ENCODE assay signal across 11 mouse cellular contexts in genomic region chr11:115334531-115334930, GRCm38 (mm10). TPM values are rescaled to one million over a fixed set of nuclear protein-coding genes. Genes with fewer than 3 reads are reported as not detected.
A peak's percentile ranks its signal among the peaks of the same experiment; 100 is the strongest.
DNase-seq lines count a peak whose midpoint lies in the region; ATAC-seq and TF ChIP-seq lines count a peak whose summit lies in the region.
"Had no signal": no experiment of that assay in that cellular context is flagged by ENCODE, and none has a peak within 500 bp of the region (broad histone marks: within the 10 kb centered on the region; RNA-seq: fewer than 3 reads in every experiment).

TSS of gene Otop3 (plus strand) at chr11:115334731.

- no peaks in the 10 kb centered on the region for H3K36me3 ChIP-seq in lung, embryonic 14.5 days (ENCODE audit: insufficient read depth)
- H3K36me3 ChIP-seq in lung, postnatal 0 days (ENCODE audit: insufficient read depth, low read length): no peaks in the 10 kb centered on the region
- H3K36me3 ChIP-seq in hindbrain, embryonic 13.5 days: no peaks in the 10 kb centered on the region
- no peaks in the 10 kb centered on the region for H3K36me3 ChIP-seq in liver, postnatal 0 days (replicated peaks; ENCODE audit: insufficient read depth, low read length)
- H3K36me3 ChIP-seq in stomach, embryonic 15.5 days: no peaks in the 10 kb centered on the region

- TF ChIP-seq EP300 in lung, postnatal 0 days (IDR thresholded peaks at IDR 0.05): no peak
- no peak for TF ChIP-seq EP300 in liver, postnatal 0 days (IDR thresholded peaks at IDR 0.05; ENCODE audit: low read depth)

- H3K4me1 ChIP-seq in lung, embryonic 14.5 days (ENCODE audit: insufficient read depth): no peaks in the 10 kb centered on the region
- no peaks in the 10 kb centered on the region for H3K4me1 ChIP-seq in lung, postnatal 0 days (ENCODE audit: insufficient read depth, low read depth, low read length)
- peaks cover 12% of the 10 kb centered on the region for H3K4me1 ChIP-seq in hindbrain, embryonic 13.5 days (replicated peaks)
- H3K4me1 ChIP-seq in liver, postnatal 0 days (ENCODE audit: insufficient read depth): no peaks in the 10 kb centered on the region
- peaks cover 12% of the 10 kb centered on the region for H3K4me1 ChIP-seq in stomach, embryonic 15.5 days

- no peak for ATAC-seq in lung, embryonic 14.5 days (ENCODE audit: insufficient read depth)
- no peak for ATAC-seq in lung, postnatal 0 days
- no peak for ATAC-seq in hindbrain, embryonic 13.5 days (ENCODE audit: low FRiP score)
- ATAC-seq in liver, postnatal 0 days: no peak
- ATAC-seq in stomach, embryonic 15.5 days (ENCODE audit: insufficient read depth, low FRiP score, low read depth): no peak

- no peak within 1 kb of the TSS for H3K27ac ChIP-seq in lung, embryonic 14.5 days (ENCODE audit: low read depth)
- no peak within 1 kb of the TSS for H3K27ac ChIP-seq in lung, postnatal 0 days (ENCODE audit: low read length)
- H3K27ac ChIP-seq in hindbrain, embryonic 13.5 days: no peak within 1 kb of the TSS
- no peak within 1 kb of the TSS for H3K27ac ChIP-seq in liver, postnatal 0 days (ENCODE audit: low read depth)
- H3K27ac ChIP-seq in stomach, embryonic 15.5 days: no peak within 1 kb of the TSS
- H3K27ac ChIP-seq: heart, adult 2 months had no signal

- no peak within 1 kb of the TSS for H3K9ac ChIP-seq in lung, embryonic 14.5 days
- H3K9ac ChIP-seq in lung, postnatal 0 days (replicated peaks; ENCODE audit: low read depth): no peak within 1 kb of the TSS
- peak within 1 kb of the TSS; percentile 49; the same call in 1 of the 2 replicates for H3K9ac ChIP-seq in hindbrain, embryonic 13.5 days
- no peak within 1 kb of the TSS for H3K9ac ChIP-seq in liver, postnatal 0 days (replicated peaks)
- no peak within 1 kb of the TSS for H3K9ac ChIP-seq in stomach, embryonic 15.5 days

- TF ChIP-seq CTCF in lung, embryonic 14.5 days (IDR thresholded peaks at IDR 0.05; ENCODE audit: low read depth): no peak
- TF ChIP-seq CTCF in lung, postnatal 0 days (IDR thresholded peaks at IDR 0.05): no peak
- TF ChIP-seq CTCF in liver, postnatal 0 days (IDR thresholded peaks at IDR 0.05; ENCODE audit: low read depth): no peak

- H3K4me2 ChIP-seq in lung, embryonic 14.5 days: peak within 1 kb of the TSS; percentile 18; the same call in 1 of the 2 replicates
- no peak within 1 kb of the TSS for H3K4me2 ChIP-seq in lung, postnatal 0 days (replicated peaks; ENCODE audit: low read depth, low read length)
- H3K4me2 ChIP-seq in hindbrain, embryonic 13.5 days: peak within 1 kb of the TSS; percentile 57
- peak within 1 kb of the TSS; percentile 29 for H3K4me2 ChIP-seq in liver, postnatal 0 days (ENCODE audit: low read depth, low read length)
- peak within 1 kb of the TSS; percentile 49 for H3K4me2 ChIP-seq in stomach, embryonic 15.5 days

- WGBS in lung, embryonic 14.5 days: 4% methylated on average over 29 of the region's 29 CpGs
- WGBS in lung, postnatal 0 days: 6% methylated on average over 29 of the region's 29 CpGs
- 7% methylated on average over 29 of the region's 29 CpGs for WGBS in hindbrain, embryonic 13.5 days
- WGBS in liver, postnatal 0 days (ENCODE audit: insufficient replicate concordance): 4% methylated on average over 29 of the region's 29 CpGs
- 4% methylated on average over 29 of the region's 29 CpGs for WGBS in stomach, embryonic 15.5 days

- peaks cover 61% of the 10 kb centered on the region for H3K27me3 ChIP-seq in lung, embryonic 14.5 days (ENCODE audit: insufficient read depth, low read length)
- H3K27me3 ChIP-seq in lung, postnatal 0 days (replicated peaks; ENCODE audit: insufficient read depth, low read length): peaks cover 22% of the 10 kb centered on the region; the same call in 1 of the 2 replicates
- H3K27me3 ChIP-seq in hindbrain, embryonic 13.5 days: peaks cover 76% of the 10 kb centered on the region
- peaks cover 48% of the 10 kb centered on the region for H3K27me3 ChIP-seq in liver, postnatal 0 days (ENCODE audit: insufficient read depth, low read length)
- peaks cover 53% of the 10 kb centered on the region for H3K27me3 ChIP-seq in stomach, embryonic 15.5 days (replicated peaks)

- no peaks in the 10 kb centered on the region for H3K9me3 ChIP-seq in lung, embryonic 14.5 days (ENCODE audit: low read depth, low read length)
- H3K9me3 ChIP-seq in lung, postnatal 0 days (ENCODE audit: low read length): no peaks in the 10 kb centered on the region
- no peaks in the 10 kb centered on the region for H3K9me3 ChIP-seq in hindbrain, embryonic 13.5 days
- H3K9me3 ChIP-seq in liver, postnatal 0 days (ENCODE audit: low read length): no peaks in the 10 kb centered on the region
- no peaks in the 10 kb centered on the region for H3K9me3 ChIP-seq in stomach, embryonic 15.5 days

- H3K4me3 ChIP-seq in lung, embryonic 14.5 days (ENCODE audit: low read depth, low read length): no peak within 1 kb of the TSS
- no peak within 1 kb of the TSS for H3K4me3 ChIP-seq in lung, postnatal 0 days (ENCODE audit: low read depth, low read length)
- H3K4me3 ChIP-seq in hindbrain, embryonic 13.5 days: peak within 1 kb of the TSS; percentile 32
- H3K4me3 ChIP-seq in liver, postnatal 0 days (ENCODE audit: low read depth, low read length): peak within 1 kb of the TSS; percentile 9; the same call in 1 of the 2 replicates
- H3K4me3 ChIP-seq in stomach, embryonic 15.5 days (replicated peaks): peak within 1 kb of the TSS; percentile 19; the same call in 1 of the 2 replicates
- H3K4me3 ChIP-seq: heart, adult 2 months had no signal

- no peak for DNase-seq in lung, embryonic 14.5 days
- no peak for DNase-seq in lung, postnatal 0 days (ENCODE audit: low spot score)
- DNase-seq in liver, postnatal 0 days: no peak
- no peak for DNase-seq in right cerebral cortex, postnatal 36 days (ENCODE audit: low spot score in 2 of 2)
- no peak for DNase-seq in right cerebral cortex, postnatal 25 days
- no peak for DNase-seq in adrenal gland, adult 2 months
- DNase-seq: heart, adult 2 months had no signal

RNA-seq across cellular contexts. Expression of gene Otop3, which starts in this region (rescaled TPM):
- 0.12 TPM in 1 of 2 replicates, not detected in the other for polyA plus RNA-seq in lung, embryonic 14.5 days (2014; fragmentation: Nextera tagmentation; extraction: Ambion mirVana)
- not detected in 2 replicates for polyA plus RNA-seq in lung, postnatal 0 days (2015; fragmentation: Nextera tagmentation; extraction: Ambion mirVana)
- 1.00 and 1.1 TPM in 2 replicates for polyA plus RNA-seq in hindbrain, embryonic 13.5 days (2015; fragmentation: Nextera tagmentation; extraction: Ambion mirVana)
- not detected in 2 replicates for polyA plus RNA-seq in liver, postnatal 0 days (2015; fragmentation: Nextera tagmentation; extraction: Ambion mirVana)
- polyA plus RNA-seq in stomach, embryonic 15.5 days (2015; fragmentation: Nextera tagmentation; extraction: Ambion mirVana): 2.4 and 2.7 TPM in 2 replicates
- not detected for total RNA-seq in adrenal gland, adult 2 months (2021)
- 0.07 TPM in 1 of 2 replicates, not detected in the other for polyA plus RNA-seq in adrenal gland, adult 2 months (2012; rRNA removed)
- total RNA-seq: heart, adult 2 months had no signal
- polyA plus RNA-seq: heart, adult 2 months; kidney, embryonic 16.5 days; limb, embryonic 11.5 days had no signal

Comparison
In these comparisons a context has a peak if more than half of its experiments do, and no peak if none do; other contexts are left out.
1. H3K4me3 ChIP-seq: peak in hindbrain, embryonic 13.5 days (single experiment), liver, postnatal 0 days (single experiment) and stomach, embryonic 15.5 days (single experiment); none in lung, embryonic 14.5 days (single experiment) and lung, postnatal 0 days (single experiment).